Mouse (Mus musculus) R1 (cell line): ENCODE results near the gene Mcm3ap.

Experiments used
- DNase-seq: peaks from one replicate; pipeline ENCODE4 v3.0.0-alpha.2; 2018; ENCODE audit warnings: low read depth, low spot score

The Mcm3ap gene

DNA sequence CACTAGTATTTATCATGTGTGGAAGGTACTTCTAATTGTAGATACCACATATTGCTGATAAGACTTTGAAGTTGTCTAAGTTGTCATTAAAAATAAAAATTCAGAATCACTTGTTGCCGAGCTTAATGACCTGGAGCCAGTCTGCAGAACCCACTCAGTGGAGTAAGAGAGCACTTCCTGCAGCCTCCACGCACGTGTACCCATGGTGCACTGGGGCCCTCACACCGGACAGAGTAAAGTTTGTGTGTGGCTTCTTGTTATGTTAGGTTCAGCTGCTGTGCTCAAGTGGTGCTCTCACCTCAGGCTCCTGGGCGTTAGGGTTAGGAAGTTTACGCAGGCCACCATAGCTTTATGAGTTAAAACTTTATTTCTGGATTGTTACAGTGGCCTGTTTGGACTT lies 26.8 kb downstream of the Mcm3ap start:
- DNase-seq, result no peak

- DNase-seq, result no peak
These were observed 27.6 kb downstream of the Mcm3ap start for GRCm38 (mm10) chr10:76496366-76496765.

DNA sequence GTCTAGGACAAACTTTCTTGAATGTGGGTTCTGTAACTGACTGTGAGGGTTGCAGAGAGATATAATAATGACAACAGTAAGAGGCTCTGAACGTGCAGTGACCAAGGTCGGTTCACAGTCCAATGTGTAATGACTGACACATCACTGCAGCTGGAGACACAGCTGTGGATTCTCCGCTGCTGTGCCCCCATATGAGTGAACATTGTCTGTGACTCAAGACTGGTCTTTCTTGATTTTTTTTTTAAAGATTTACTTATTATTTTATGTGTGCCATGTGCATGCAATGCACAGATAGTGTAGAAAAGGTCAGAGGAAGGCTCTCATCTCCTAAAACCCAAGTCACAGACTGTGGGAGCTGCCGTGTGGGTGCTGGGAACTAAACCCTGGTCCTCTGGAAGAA lies 28.8 kb downstream of the Mcm3ap start:
- DNase-seq, result no peak

DNA sequence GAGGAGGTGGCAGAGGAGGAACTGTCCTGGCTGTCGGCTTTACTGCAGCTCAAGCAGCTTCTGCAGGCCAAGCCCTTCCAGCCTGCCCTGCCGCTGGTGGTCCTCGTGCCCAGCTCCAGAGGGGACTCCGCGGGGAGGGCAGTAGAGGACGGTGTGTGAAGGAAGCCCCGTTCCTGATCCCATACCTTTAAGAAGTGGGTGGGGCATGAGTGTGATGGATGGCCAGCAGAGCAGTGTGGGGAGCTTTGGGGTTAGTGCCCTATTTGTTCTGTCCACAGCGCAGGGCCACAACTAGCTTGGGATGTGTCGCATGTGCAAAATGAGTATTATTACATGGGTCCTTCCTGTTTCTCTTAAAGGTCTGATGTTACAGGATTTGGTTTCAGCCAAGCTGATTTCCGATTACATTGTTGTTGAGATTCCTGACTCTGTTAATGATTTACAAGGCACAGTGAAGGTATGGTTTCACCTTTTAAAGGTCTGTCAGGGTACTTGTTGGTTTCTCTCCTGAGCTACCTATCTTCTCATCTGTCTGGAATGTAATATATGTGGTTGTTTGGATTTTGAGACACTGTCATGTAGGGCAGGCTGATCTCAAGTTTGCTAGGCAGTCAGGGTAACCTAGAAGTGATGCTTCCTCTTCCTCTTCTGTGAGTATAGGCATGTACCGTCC lies 35.7 kb downstream of the Mcm3ap start:
- no peak for DNase-seq

GRCm38 (mm10) chr10:76505865-76506264 lies 37.1 kb downstream of the Mcm3ap start:
- peak; percentile 14 for DNase-seq

- peak; percentile 93 for DNase-seq
These were observed 44.3 kb downstream of the Mcm3ap start for GRCm38 (mm10) chr10:76512965-76513583.

DNA sequence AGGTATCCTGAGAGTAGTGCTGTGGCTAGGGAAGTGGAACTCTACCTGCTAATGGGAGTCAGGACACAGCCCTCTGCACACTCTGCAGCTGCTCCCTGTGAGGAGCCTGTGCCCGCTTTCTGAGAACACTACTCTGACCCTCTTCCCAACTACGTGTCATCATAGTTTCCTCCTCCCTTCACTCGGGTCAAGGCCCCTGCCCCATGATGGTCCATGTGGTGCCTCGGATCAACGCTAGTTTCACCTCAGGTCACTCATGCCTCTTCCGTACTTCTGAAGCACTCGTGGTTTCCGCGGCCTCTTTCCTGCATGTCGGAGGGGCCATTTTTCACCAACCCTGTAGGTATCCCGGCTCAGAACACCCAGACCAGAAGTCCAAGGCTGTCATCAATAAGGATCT lies 62.2 kb downstream of the Mcm3ap start:
- no peak for DNase-seq

GRCm38 (mm10) chr10:76531375-76531774 lies 62.6 kb downstream of the Mcm3ap start, which contains the start of gene Lss:
Lss (plus strand) TSS chr10:76531588.
- peak; percentile 97 for DNase-seq

- DNase-seq, result no peak
These were observed 63.1 kb downstream of the Mcm3ap start for GRCm38 (mm10) chr10:76531828-76532227.

- DNase-seq, result no peak
These were observed 66.8 kb downstream of the Mcm3ap start for GRCm38 (mm10) chr10:76535526-76535925.

- DNase-seq, result no peak
These were observed 68.9 kb downstream of the Mcm3ap start for GRCm38 (mm10) chr10:76537619-76538018.

DNA sequence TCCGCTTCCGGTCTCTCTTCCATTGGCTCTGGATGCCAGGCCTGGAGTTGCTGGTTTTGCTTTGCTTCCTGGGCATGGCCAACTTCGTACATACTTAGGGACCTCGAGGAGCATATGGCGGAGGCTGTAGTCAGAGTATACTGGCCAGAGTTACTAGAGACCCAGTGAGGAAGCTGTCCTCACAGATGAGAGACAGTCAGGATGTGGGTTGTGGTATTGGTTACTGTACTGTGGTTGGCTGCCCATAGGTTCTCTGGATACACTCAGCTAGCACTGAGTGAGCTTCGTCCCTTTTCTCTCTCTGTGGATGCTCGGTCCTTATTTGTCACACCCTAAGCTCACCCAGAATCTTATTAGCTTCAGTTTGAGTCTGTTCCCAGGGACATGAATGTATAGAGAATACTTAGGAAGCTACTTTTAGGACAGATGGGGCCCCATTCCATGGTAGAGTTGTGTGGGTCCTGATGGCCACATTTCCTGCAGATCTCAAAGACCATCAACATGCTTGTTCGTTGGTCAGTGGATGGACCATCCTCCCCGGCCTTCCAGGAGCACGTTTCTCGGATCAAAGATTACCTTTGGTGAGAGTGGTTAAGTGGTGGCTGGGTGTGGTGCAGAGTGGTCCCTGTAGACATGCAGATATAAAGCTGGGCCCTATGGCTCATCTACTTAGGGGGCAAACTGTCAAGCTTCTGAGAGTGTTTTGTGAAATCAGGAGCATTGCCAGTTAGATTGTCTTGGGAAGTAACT lies 72.8 kb downstream of the Mcm3ap start:
- DNase-seq, result no peak

GRCm38 (mm10) chr10:76542636-76543375 lies 74.1 kb downstream of the Mcm3ap start:
- DNase-seq, result no peak

GRCm38 (mm10) chr10:76546566-76546965 lies 77.8 kb downstream of the Mcm3ap start:
- no peak for DNase-seq

DNA sequence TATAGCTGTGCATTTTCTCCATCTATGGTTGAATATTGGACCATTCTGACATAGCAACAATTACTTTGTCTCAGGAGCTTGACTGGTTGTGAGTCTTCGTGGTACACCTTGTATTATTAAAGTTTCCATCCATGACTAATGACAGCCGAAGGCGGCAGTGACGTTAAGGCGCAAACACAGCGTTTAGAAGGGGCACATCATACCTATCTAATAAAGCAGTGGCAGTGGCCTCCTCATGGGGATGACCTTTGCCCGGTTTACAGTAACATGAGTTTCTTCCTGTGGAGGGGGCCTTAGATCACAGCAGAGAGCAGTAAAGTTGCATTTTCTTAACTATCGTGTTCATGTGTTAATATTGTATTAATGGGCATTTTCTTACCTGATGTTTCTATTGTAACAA lies 79.5 kb downstream of the Mcm3ap start:
- DNase-seq, result no peak

DNA sequence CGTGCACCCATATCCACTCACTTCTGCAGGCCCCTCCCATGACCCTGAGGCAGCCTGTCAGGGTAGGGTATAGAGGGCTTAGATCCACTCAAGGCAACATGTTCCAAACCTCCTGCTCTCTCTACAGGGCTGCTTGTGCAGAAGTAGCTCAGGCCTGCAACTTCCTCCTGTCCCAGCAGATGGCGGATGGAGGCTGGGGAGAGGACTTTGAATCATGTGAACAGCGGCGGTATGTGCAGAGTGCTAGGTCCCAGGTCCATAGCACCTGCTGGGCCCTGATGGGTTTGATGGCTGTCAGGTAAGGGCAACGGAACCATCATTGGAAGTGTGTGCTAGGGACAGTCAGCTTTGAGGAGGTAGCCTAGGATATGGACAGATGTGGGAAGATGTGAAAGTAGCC lies 81.7 kb downstream of the Mcm3ap start:
- peak; percentile 43 for DNase-seq

- DNase-seq, result peak; percentile 73
These were observed 82.8 kb downstream of the Mcm3ap start for GRCm38 (mm10) chr10:76551556-76551955.

GRCm38 (mm10) chr10:76554061-76554460 lies 85.3 kb downstream of the Mcm3ap start:
- DNase-seq, result no peak

- no peak for DNase-seq
These were observed 93.2 kb downstream of the Mcm3ap start, which contains the start of gene Spatc1l for GRCm38 (mm10) chr10:76561972-76562371. Spatc1l (plus strand) TSS chr10:76562272.
